Mouse (Mus musculus) heart, embryonic 11.5 days (tissue): ENCODE measurements around the gene Igf1r. TPM values are rescaled to one million over a fixed set of nuclear protein-coding genes. Genes with fewer than 3 reads are reported as not detected.

Source experiments
- ATAC-seq: fragments of 200-750 bp; cut with Nextera tagmentation; replicated peaks from 2 replicates; pipeline ENCODE4 v1.8.0; 2017; ENCODE audit warnings: moderate library complexity; ENCODE audit not compliant: insufficient number of reproducible peaks, low FRiP score, low TSS enrichment
- H3K27ac ChIP-seq: fragments of 300-500 bp; sonication (generic); 2 replicates; pipeline ENCODE4 v1.5.1; 2014; ENCODE audit warnings: mild to moderate bottlenecking, low read depth, low read length
- H3K27me3 ChIP-seq: fragments of 300-500 bp; sonication (generic); 2 replicates; pipeline ENCODE4 v1.6.1; 2014; ENCODE audit warnings: mild to moderate bottlenecking, low read length, mixed read lengths; ENCODE audit not compliant: control insufficient read depth, insufficient read depth
- H3K36me3 ChIP-seq: fragments of 300-500 bp; sonication (generic); 2 replicates; pipeline ENCODE4 v1.6.1; 2014; ENCODE audit warnings: mild to moderate bottlenecking, low read length, moderate library complexity, mixed read lengths; ENCODE audit not compliant: control insufficient read depth, insufficient read depth
- H3K4me1 ChIP-seq: fragments of 300-500 bp; sonication (generic); 2 replicates; pipeline ENCODE4 v1.6.1; 2014; ENCODE audit warnings: low read length; ENCODE audit not compliant: control insufficient read depth, insufficient read depth
- H3K4me2 ChIP-seq: fragments of 300-500 bp; sonication (generic); 2 replicates; pipeline ENCODE4 v1.6.1; 2014; ENCODE audit warnings: mild to moderate bottlenecking, moderate library complexity
- H3K4me3 ChIP-seq: fragments of 300-500 bp; sonication (generic); 2 replicates; pipeline ENCODE4 v1.5.1; 2014; ENCODE audit warnings: low read depth, low read length
- H3K9ac ChIP-seq: fragments of 300-500 bp; sonication (generic); 2 replicates; pipeline ENCODE4 v1.6.1; 2014; ENCODE audit warnings: mild to moderate bottlenecking, low read depth, low read length, moderate library complexity
- H3K9me3 ChIP-seq: fragments of 300-500 bp; sonication (generic); replicated peaks from 2 replicates; pipeline ENCODE4 v1.6.1; 2016; ENCODE audit warnings: low read length; ENCODE audit not compliant: control insufficient read depth
- WGBS: fragments of 180-500 bp; shearing (Covaris S2); extraction: QIAGEN DNeasy Blood & Tissue Kit; methylation state at CpG from one replicate; pipeline ENCODE4 v1.1.7; 2014; ENCODE audit not compliant: insufficient replicate concordance; 5-methylcytosine and 5-hydroxymethylcytosine counted together
- polyA plus RNA-seq: library from polyadenylated mRNA; unstranded; fragments of >200 nt; fragmentation: Nextera tagmentation; extraction: Ambion mirVana; gene quantifications from 2 replicates; pipeline ENCODE4 v1.2.1, GENCODE M21; 2014

Gene Igf1r
- polyA plus RNA-seq, 1 experiment from 2014 or later: 19.3 TPM

DNA sequence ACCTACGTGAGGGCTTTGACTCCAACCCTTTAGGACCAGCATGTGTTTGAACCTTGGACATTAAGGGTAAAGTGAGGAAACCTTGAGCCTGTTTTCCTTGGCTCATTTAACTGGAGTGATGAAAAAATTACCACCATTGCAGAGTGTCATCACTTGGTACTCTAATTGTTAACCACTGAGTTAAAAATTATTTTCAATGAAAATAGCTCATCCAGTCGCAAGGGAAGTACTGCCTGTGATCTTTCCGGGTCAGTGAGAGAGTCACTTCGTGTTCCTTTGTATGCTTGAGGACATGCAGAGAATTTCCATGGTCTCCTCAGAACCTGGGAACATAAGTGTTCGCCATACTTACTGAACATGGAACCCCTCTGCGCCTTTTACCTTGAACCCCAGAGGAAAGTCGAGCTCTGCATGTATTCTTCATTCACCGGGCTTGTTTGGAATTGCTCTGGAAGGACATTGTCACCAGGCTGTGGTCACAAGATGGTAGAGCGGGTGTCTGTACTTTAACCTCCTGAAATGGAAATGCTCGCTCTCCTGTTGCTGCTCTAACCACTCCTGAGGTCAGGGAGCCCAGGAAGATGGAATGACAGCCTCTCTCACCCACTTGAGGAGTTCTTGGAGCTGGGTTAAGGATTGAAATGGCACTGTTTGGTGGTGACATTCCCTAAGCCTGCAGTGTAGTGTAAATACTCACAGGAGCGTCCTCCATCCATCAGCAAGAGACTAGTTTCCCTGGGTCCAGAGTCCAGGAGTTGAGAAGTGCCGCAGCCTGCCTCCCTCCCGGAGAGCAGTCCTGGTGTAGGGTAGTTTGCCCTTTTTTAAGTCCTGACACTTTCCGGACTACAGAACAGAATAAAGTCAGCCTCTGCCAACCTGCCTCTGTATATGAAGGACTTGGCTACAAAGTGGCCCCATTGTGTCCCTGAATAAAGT lies 120.2 kb downstream of the Igf1r start:
- no peaks in the 10 kb centered on the region for H3K36me3 ChIP-seq
- H3K4me2 ChIP-seq: peak overlapping the region; percentile 47
- no peak overlapping the region; the same call in 1 of the 2 replicates for H3K4me3 ChIP-seq
- no peak overlapping the region for H3K9ac ChIP-seq
- 69% methylated on average over 14 of the region's 14 CpGs for WGBS
- no peak for ATAC-seq
- peak overlapping the region; percentile 64 for H3K27ac ChIP-seq
- peaks cover 72% of the 10 kb centered on the region for H3K4me1 ChIP-seq
- no peaks in the 10 kb centered on the region for H3K27me3 ChIP-seq
- H3K9me3 ChIP-seq: no peaks in the 10 kb centered on the region

DNA sequence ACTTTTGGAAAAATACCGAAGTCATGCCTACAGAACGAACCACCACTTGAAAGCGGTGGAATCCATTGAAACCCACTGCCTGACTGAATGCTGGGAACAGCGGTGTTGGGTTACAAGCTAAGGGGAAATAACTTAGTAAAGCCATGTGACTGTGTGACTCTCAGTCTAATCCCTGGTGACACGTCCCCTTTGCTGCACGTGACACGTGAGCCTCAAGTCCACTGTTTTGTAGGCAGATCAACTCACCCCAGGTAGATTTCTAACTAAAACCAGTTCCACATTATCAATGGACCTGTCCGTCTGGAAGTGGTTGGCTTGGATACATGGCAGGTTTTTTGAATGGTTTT lies 120.8 kb downstream of the Igf1r start:
- no peak overlapping the region; the same call in 1 of the 2 replicates for H3K4me3 ChIP-seq
- no peak overlapping the region for H3K9ac ChIP-seq
- 32% methylated on average over 8 of the region's 8 CpGs for WGBS
- no peaks in the 10 kb centered on the region for H3K9me3 ChIP-seq
- no peaks in the 10 kb centered on the region for H3K36me3 ChIP-seq
- ATAC-seq: no peak
- H3K27ac ChIP-seq: peak overlapping the region; percentile 64; the same call in 1 of the 2 replicates
- no peaks in the 10 kb centered on the region for H3K27me3 ChIP-seq
- H3K4me1 ChIP-seq: peaks cover 72% of the 10 kb centered on the region
- H3K4me2 ChIP-seq: peak overlapping the region; percentile 47

DNA sequence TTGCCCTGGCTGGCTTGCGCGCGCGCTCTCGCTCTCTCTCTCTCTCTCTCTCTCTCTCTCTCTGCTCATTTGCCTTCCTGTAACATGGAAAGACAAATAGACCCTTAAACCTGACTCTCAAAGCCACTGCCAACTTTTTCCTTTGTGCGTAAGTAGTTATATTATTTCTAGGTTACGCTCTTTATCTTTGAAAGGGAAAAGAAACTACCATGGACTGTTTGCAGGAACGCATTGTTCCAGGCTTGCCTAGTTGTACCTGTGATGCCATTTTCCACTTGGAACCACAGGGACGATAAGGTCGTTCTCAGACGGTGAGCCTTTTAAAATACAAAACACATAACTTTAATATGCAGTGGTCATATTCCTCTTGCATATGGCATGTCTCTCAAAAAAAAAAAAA lies 122.1 kb downstream of the Igf1r start:
- H3K4me2 ChIP-seq: peak overlapping the region; percentile 19; the same call in 1 of the 2 replicates
- no peaks in the 10 kb centered on the region for H3K27me3 ChIP-seq
- ATAC-seq: no peak
- H3K36me3 ChIP-seq: no peaks in the 10 kb centered on the region
- H3K4me3 ChIP-seq: no peak overlapping the region
- 75% methylated on average over 11 of the region's 11 CpGs for WGBS
- peaks cover 73% of the 10 kb centered on the region for H3K4me1 ChIP-seq
- H3K9ac ChIP-seq: no peak overlapping the region; the same call in 1 of the 2 replicates
- H3K9me3 ChIP-seq: no peaks in the 10 kb centered on the region
- 0 out of 2 replicates have a peak overlapping the region, but pooled peaks have one; percentile 3 for H3K27ac ChIP-seq

DNA sequence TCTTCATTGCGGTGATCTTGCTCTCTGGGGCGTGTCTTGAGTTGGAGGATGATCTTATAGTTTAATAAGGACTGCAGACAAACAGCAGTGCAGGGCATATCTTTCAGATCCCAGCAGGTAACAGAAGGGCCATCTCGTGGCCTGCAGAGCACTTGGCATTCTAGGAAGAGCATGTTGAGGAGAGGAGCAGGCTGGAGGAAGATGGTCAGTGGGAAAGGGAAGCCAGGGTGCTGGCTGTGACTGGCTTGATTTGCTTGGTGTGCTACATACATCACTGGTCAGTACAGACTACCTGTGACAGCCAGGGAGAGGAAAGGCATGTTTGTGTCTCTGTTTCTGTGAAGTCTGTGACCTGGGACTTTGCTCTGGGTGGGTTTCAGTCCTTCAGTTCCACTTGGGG lies 122.8 kb downstream of the Igf1r start:
- WGBS: 71% methylated on average over 3 of the region's 3 CpGs
- no peak overlapping the region for H3K4me2 ChIP-seq
- H3K36me3 ChIP-seq: no peaks in the 10 kb centered on the region
- no peak overlapping the region for H3K27ac ChIP-seq
- peaks cover 72% of the 10 kb centered on the region for H3K4me1 ChIP-seq
- ATAC-seq: no peak
- no peak overlapping the region for H3K4me3 ChIP-seq
- H3K9me3 ChIP-seq: no peaks in the 10 kb centered on the region
- no peaks in the 10 kb centered on the region for H3K27me3 ChIP-seq
- H3K9ac ChIP-seq: no peak overlapping the region

DNA sequence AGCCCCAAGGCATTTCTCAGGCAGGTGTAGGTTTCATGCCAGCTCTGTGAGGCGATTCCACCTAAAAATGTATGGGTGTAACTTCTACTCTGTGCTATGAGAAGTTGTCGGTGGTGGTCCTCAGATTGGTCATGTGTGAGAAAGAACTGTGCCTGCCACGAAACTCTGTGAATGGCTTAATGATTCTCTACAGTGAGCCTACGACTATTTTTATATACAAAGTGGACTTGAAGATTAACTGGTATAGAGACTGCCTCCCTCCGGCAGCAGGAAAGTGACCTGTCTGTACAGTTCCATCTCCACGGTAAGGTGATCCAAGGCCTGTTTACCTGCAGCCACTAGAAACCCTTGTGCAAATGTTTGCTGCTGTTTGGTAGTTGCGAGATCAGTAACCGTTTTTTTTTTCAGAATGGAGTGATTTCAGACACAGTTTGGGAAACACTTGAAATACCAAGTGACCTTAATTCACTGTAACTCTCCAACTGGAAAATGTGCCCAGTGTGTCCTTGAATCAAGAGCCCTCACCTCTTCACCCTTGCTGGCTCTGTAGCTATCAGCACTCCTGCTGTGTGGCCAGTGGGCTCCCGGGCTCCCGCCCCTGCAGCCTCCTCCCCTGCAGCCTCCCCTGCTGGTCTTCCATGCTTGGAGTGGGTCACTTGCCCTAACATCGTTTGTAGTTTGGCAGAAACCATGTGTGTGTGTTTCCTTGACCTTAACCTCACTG lies 127.7 kb downstream of the Igf1r start:
- H3K27ac ChIP-seq: peak overlapping the region; percentile 62
- ATAC-seq: no peak
- H3K4me3 ChIP-seq: no peak overlapping the region
- no peaks in the 10 kb centered on the region for H3K27me3 ChIP-seq
- 42% methylated on average over 11 of the region's 11 CpGs for WGBS
- no peak overlapping the region for H3K9ac ChIP-seq
- no peaks in the 10 kb centered on the region for H3K9me3 ChIP-seq
- no peaks in the 10 kb centered on the region for H3K36me3 ChIP-seq
- H3K4me2 ChIP-seq: no peak overlapping the region
- H3K4me1 ChIP-seq: peaks cover 54% of the 10 kb centered on the region

DNA sequence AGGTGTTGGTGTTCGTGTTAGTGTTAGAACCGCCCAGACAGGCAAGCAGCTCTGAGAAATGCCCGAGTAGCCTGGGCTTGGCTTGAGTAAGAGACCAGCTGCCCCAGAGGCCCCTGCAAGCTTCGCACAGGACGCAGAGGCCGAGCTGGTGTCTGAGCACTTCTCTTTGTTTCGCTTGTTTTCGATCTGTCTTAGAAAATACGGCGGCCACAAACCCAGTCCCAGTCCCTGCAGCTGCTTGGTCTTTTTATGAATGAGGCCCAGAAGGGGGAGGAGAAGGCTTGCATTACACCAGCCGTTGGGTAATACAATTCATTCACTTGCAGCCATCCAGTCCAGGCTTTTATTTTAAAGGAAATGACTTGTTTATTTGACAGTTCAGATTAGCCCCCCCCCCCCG lies 132.7 kb downstream of the Igf1r start:
- Histone ChIP-seq H3K36me3 (no peaks in the 10 kb centered on the region), H3K9me3 (no peaks in the 10 kb centered on the region), H3K27ac (peak overlapping the region; percentile 69), H3K4me1 (peaks cover 53% of the 10 kb centered on the region), H3K9ac (peak overlapping the region; percentile 8; the same call in 1 of the 2 replicates), H3K27me3 (no peaks in the 10 kb centered on the region), H3K4me2 (peak overlapping the region; percentile 43), H3K4me3 (no peak overlapping the region)
- WGBS: 9% methylated on average over 12 of the region's 12 CpGs
- 0 out of 2 replicates have a peak, but pooled peaks have one; percentile 48 for ATAC-seq

DNA sequence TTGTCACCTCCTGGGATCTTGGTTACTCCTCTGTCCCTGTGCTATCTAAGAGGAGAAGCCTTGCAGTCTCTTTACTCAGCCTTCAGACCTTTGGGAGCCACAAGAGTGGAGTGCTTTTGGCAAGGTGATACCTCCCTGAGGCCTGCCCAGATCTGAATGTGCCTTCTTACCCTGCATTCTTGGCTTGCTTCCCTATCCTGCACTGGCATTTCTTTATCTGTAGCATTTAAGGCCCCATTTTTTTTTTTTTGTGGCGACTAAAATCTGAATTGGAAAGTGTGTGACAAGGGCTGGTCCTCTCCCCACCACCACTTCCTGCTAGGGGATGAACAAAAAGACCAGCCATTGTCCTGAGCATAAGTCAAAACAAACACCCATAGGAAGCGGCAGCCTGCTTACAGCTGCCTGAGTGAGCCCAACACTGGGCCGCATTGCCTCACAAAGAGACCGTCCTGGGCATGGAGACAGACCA lies 133.3 kb downstream of the Igf1r start:
- Histone ChIP-seq H3K4me1 (peaks cover 48% of the 10 kb centered on the region), H3K27me3 (no peaks in the 10 kb centered on the region), H3K4me2 (peak overlapping the region; percentile 43), H3K9ac (no peak overlapping the region), H3K36me3 (no peaks in the 10 kb centered on the region), H3K27ac (peak overlapping the region; percentile 69), H3K9me3 (no peaks in the 10 kb centered on the region), H3K4me3 (no peak overlapping the region)
- WGBS: 53% methylated on average over 4 of the region's 4 CpGs
- 0 out of 2 replicates have a peak, but pooled peaks have one; percentile 7 for ATAC-seq

DNA sequence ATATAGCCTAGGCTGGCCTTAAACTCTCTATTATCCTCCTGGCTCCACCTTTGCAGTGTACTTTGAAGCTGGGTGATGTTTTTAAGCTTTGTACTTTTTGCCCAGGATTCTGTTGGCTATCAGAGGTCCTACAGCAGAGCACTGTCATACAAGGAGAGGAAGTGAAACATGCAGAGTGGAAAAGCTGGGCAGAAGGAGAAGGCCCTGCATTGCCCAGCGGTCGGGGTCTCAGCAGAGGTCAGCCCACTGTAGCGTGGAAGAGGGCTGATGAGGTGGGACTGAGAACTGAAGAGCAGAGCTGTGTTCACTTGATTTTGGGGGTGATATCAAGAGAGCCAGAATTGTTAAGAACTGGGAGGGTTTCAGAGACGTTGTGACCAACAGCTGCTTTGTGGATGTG lies 134.9 kb downstream of the Igf1r start:
- Histone ChIP-seq H3K9me3 (no peaks in the 10 kb centered on the region), H3K9ac (no peak overlapping the region), H3K4me2 (no peak overlapping the region), H3K36me3 (no peaks in the 10 kb centered on the region), H3K27me3 (no peaks in the 10 kb centered on the region), H3K27ac (no peak overlapping the region), H3K4me1 (peaks cover 48% of the 10 kb centered on the region), H3K4me3 (no peak overlapping the region)
- WGBS: 64% methylated on average over 4 of the region's 4 CpGs
- no peak for ATAC-seq
